Mouse (Mus musculus): ENCODE results near the gene Lef1. TPM values are rescaled to one million over a fixed set of nuclear protein-coding genes. Genes with fewer than 3 reads are reported as not detected.

The Lef1 gene
- polyA plus RNA-seq, 1 experiment from 2014 or later: 25.9 TPM

DNA sequence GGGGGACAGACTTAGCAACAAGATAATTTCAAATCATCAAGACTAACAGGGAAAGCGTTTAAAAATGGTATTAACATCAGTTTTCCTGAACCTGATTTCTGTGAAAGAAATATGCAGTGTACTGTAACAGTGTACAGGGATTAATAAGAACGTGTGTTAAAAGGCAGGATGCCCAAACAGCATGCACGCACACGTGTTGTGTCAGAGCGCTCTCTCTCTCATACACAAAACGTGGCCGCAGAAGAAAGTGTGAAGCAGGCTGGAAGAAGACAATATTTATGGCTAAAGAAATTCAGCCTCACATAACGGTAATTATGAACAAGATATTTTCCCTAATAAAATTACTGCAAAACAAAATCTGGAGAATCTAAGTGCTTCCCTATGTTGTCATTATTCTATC lies 4.9 kb upstream of the Lef1 start:
- no peak overlapping the region for H3K27ac ChIP-seq (replicated peaks; ENCODE audit: low read depth, low read length)
- peak overlapping the region; percentile 46 for H3K4me3 ChIP-seq (ENCODE audit: low read depth, low read length)
- H3K36me3 ChIP-seq (ENCODE audit: control insufficient read depth, insufficient read depth, low read length): no peaks in the 10 kb centered on the region
- 43% methylated on average over 8 of the region's 8 CpGs for WGBS
- no peak overlapping the region for H3K9ac ChIP-seq (ENCODE audit: low read depth, low read length)
- peak overlapping the region; percentile 93 for H3K4me2 ChIP-seq (ENCODE audit: low read depth, low read length)
- ATAC-seq (ENCODE audit: low read depth) (no peak), DNase-seq (ENCODE audit: low spot score) (no peak)
- peaks cover 14% of the 10 kb centered on the region for H3K4me1 ChIP-seq (ENCODE audit: control insufficient read depth, insufficient read depth, low read length)
- no peaks in the 10 kb centered on the region for H3K9me3 ChIP-seq (ENCODE audit: control insufficient read depth, low read length)
- peaks cover 54% of the 10 kb centered on the region for H3K27me3 ChIP-seq (replicated peaks; ENCODE audit: control insufficient read depth, insufficient read depth, low read length)

DNA sequence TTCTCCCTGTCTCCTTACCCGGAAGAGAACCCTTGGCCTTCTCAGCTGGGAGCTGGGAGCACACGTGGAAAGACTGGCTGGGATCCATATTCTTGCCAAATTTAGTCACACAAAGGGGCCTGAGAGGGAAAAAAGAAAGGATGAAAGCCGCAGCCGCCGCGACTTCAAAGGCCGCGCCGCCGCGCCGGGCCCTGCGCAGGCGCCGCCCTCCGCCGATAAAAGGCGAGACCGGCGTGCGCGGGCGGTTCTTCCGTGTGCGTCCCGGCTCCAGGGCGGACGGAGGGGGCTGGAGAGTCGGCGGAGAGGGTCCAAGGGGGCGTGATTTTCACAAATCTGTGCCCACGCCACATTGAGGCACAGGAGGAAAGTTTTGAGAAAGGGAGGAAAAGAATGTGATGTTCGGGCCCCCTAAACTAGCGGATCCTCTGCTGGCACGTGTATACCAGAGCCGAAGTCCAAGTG lies 4.3 kb upstream of the Lef1 start:
- Histone ChIP-seq H3K27ac (replicated peaks; ENCODE audit: low read depth, low read length) (peak overlapping the region; percentile 65), H3K9me3 (ENCODE audit: control insufficient read depth, low read length) (no peaks in the 10 kb centered on the region), H3K4me2 (ENCODE audit: low read depth, low read length) (peak overlapping the region; percentile 93), H3K36me3 (ENCODE audit: control insufficient read depth, insufficient read depth, low read length) (no peaks in the 10 kb centered on the region), H3K27me3 (replicated peaks; ENCODE audit: control insufficient read depth, insufficient read depth, low read length) (peaks cover 54% of the 10 kb centered on the region), H3K9ac (ENCODE audit: low read depth, low read length) (peak overlapping the region; percentile 58), H3K4me1 (ENCODE audit: control insufficient read depth, insufficient read depth, low read length) (peaks cover 14% of the 10 kb centered on the region), H3K4me3 (ENCODE audit: low read depth, low read length) (peak overlapping the region; percentile 46)
- 0% methylated on average over 34 of the region's 36 CpGs for WGBS
- peak; percentile 89 for DNase-seq (ENCODE audit: low spot score)
- ATAC-seq (ENCODE audit: low read depth): peak; percentile 67; the same call in 1 of the 2 replicates

DNA sequence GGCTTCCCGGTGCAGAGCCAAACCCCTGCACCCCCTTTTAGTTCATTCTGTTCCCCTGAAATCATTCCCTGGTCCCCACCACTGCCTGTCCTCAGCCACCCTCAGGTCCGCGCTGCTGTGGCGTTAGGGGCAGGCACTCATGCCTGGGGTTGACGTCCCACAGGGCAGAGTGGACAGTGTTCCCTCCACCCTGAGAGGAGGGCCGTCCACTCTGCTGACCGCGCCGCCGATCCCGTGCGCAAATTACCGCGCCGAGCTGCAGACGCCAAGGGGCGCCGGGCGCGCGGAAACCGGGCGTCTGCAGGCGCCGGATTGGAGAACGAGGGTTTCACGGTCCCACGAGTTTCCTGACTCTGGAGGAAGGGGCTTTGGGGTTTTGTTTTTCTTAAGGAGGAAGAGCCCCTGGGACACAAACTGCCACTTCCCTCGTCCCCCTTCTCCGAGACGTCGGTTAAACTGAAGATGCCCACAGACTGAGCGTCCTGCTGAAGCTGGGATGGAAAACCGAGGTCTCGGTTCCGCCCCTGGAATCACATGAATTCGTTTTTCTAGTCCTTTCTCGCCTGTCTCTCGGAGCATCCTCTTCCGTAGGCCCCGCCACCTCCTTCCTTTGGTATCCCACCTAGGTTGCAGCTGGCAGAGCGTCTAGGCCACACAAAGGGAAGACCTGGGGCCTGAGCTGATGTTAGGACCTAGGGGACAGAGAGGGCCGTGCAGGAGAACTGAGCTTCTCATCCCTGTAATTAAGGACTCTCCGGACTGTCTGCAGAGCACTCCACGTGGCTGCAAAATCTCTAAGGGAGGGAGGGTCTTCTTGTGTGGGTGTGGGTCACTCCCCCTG lies 3.6 kb upstream of the Lef1 start:
- Histone ChIP-seq H3K36me3 (ENCODE audit: control insufficient read depth, insufficient read depth, low read length) (no peaks in the 10 kb centered on the region), H3K4me2 (ENCODE audit: low read depth, low read length) (peak overlapping the region; percentile 93), H3K27me3 (replicated peaks; ENCODE audit: control insufficient read depth, insufficient read depth, low read length) (peaks cover 54% of the 10 kb centered on the region), H3K9ac (ENCODE audit: low read depth, low read length) (peak overlapping the region; percentile 58), H3K9me3 (ENCODE audit: control insufficient read depth, low read length) (no peaks in the 10 kb centered on the region), H3K4me3 (ENCODE audit: low read depth, low read length) (peak overlapping the region; percentile 46), H3K4me1 (ENCODE audit: control insufficient read depth, insufficient read depth, low read length) (peaks cover 14% of the 10 kb centered on the region), H3K27ac (replicated peaks; ENCODE audit: low read depth, low read length) (peak overlapping the region; percentile 65)
- ATAC-seq (ENCODE audit: low read depth) (no peak), DNase-seq (ENCODE audit: low spot score) (no peak)
- WGBS: under 1% methylated on average over 37 of the region's 45 CpGs

DNA sequence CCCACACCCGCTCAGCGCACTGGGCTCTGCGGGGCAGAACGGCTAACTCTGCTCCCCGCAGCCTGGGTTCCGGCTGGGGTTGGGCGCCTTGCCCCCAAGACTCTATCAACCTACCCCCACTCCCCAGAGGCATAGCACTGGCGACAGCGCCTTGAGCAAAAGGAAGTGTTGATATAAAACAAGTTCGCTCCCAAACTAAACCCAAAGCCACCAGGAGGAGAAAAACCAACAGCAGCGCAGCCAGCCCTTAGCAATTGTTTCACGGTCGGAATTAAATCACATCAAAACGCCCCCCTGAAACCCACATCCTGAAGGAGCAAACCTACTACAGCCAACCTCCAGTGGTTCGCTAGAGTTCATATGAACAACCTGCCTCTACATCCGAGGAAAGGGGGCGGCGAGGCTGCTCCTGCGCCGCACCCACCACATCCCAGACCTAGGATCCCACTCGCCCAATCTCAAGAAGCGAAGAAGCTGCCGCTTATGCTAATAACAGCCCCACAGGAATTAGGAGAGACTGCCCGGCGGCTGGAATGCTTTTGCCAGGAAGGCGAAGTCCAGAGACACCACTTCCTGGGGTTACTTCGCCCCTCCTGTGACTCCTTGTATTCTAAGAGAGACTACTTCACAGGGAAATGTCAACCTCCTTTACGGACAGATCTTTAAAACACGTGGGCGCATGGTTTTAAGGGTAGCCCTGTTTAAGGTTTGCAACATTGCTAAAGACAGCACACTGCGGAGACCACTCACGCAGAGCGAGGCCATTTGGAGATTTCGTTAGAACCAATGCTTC lies 2.8 kb upstream of the Lef1 start:
- Histone ChIP-seq H3K9me3 (ENCODE audit: control insufficient read depth, low read length) (no peaks in the 10 kb centered on the region), H3K36me3 (ENCODE audit: control insufficient read depth, insufficient read depth, low read length) (no peaks in the 10 kb centered on the region), H3K4me2 (ENCODE audit: low read depth, low read length) (peak overlapping the region; percentile 93), H3K27ac (replicated peaks; ENCODE audit: low read depth, low read length) (peak overlapping the region; percentile 65; the same call in 1 of the 2 replicates), H3K27me3 (replicated peaks; ENCODE audit: control insufficient read depth, insufficient read depth, low read length) (peaks cover 54% of the 10 kb centered on the region), H3K4me3 (ENCODE audit: low read depth, low read length) (peak overlapping the region; percentile 46), H3K4me1 (ENCODE audit: control insufficient read depth, insufficient read depth, low read length) (peaks cover 14% of the 10 kb centered on the region), H3K9ac (ENCODE audit: low read depth, low read length) (peak overlapping the region; percentile 58; the same call in 1 of the 2 replicates)
- DNase-seq (ENCODE audit: low spot score): no peak
- WGBS: 3% methylated on average over 34 of the region's 34 CpGs
- ATAC-seq (ENCODE audit: low read depth): no peak

DNA sequence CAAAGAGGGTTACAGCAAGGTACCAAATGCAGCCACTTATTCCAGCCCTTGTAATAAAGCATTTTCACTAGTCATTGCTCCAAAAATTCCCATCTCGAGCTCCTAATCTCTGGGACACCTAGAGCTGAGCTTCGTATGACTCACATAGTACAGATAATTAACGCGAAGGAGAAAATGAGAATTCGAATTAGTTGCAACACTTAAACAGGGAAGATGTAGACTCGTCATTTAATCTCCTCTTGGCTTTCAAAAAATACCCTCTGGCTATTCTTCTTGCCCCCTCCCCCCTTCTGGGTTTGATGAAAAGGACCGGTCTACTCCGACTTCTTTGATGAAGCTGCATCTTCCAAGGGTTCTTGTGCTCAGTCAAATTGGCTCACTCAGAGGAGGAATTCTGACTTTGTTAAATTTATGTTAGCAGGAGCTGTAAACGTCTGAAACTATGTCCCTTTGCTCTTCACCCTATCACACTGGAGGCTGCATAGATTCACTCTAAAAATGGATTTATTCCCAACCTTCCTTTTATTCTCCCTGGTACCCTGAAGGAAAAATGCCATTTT lies 2.1 kb upstream of the Lef1 start:
- Histone ChIP-seq H3K9me3 (ENCODE audit: control insufficient read depth, low read length) (no peaks in the 10 kb centered on the region), H3K4me2 (ENCODE audit: low read depth, low read length) (peak overlapping the region; percentile 93), H3K27me3 (replicated peaks; ENCODE audit: control insufficient read depth, insufficient read depth, low read length) (peaks cover 52% of the 10 kb centered on the region), H3K9ac (ENCODE audit: low read depth, low read length) (no peak overlapping the region), H3K4me3 (ENCODE audit: low read depth, low read length) (peak overlapping the region; percentile 46; the same call in 1 of the 2 replicates), H3K27ac (replicated peaks; ENCODE audit: low read depth, low read length) (no peak overlapping the region), H3K4me1 (ENCODE audit: control insufficient read depth, insufficient read depth, low read length) (peaks cover 16% of the 10 kb centered on the region), H3K36me3 (ENCODE audit: control insufficient read depth, insufficient read depth, low read length) (no peaks in the 10 kb centered on the region)
- DNase-seq (ENCODE audit: low spot score) (no peak), ATAC-seq (ENCODE audit: low read depth) (no peak)
- 6% methylated on average over 9 of the region's 9 CpGs for WGBS

DNA sequence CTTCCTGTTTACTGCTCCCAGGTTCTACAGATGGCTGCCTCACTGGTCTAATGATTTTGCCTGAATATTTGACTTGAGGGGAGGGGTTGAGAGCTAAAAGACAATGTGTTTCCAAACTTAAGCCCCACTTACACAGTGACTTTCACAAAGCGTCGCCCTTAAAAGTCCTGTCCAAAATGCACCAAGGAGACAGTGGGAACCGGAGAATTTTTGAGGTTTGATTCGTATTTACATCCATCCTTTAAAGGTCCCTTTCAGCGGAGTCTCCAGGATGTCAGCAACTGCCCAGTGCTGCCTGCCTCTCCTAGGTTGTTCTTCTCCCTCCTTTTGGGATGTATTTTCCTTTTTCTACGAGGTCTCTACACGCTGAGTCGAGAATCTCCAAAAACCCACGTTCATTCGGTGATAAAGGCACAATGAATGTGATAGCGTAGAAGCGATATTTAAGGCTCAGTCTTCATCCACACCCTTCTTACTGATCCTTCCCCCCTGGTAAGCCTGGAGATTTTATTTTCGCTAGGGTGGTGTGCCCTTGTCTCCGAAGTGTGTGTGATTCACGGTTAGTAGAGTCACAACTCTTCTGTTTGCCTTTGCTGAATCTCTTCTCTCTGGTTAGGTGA lies 1.1 kb upstream of the Lef1 start:
- H3K9ac ChIP-seq (ENCODE audit: low read depth, low read length): 0 out of 2 replicates have a peak overlapping the region, but pooled peaks have one; percentile 22
- DNase-seq (ENCODE audit: low spot score): no peak
- H3K36me3 ChIP-seq (ENCODE audit: control insufficient read depth, insufficient read depth, low read length): no peaks in the 10 kb centered on the region
- H3K4me1 ChIP-seq (ENCODE audit: control insufficient read depth, insufficient read depth, low read length): peaks cover 24% of the 10 kb centered on the region
- H3K9me3 ChIP-seq (ENCODE audit: control insufficient read depth, low read length): no peaks in the 10 kb centered on the region
- peaks cover 43% of the 10 kb centered on the region for H3K27me3 ChIP-seq (replicated peaks; ENCODE audit: control insufficient read depth, insufficient read depth, low read length)
- ATAC-seq (ENCODE audit: low read depth): no peak
- peak overlapping the region; percentile 71 for H3K4me3 ChIP-seq (ENCODE audit: low read depth, low read length)
- H3K4me2 ChIP-seq (ENCODE audit: low read depth, low read length): peak overlapping the region; percentile 86
- H3K27ac ChIP-seq (replicated peaks; ENCODE audit: low read depth, low read length): no peak overlapping the region
- 2% methylated on average over 15 of the region's 15 CpGs for WGBS

DNA sequence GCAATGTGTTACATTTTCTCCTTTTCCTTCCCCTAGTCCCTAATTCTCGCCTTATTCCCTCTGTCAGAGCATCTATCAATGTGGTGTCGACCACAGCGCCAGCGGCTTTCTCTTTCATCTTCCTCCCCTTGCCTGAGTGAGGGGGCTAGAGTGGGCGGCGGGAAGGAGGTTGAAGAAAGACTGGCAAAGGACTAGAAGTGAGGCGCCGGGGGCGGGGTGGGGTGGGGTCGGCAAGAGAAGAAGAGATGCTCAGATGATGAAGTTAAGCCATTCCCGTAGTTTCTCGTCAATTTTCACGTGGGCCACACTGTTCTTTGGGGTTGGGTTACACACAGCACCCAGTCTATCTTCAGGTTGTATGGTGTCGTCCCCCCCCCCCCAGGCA lies 593 bp upstream of the Lef1 start:
- no peak for DNase-seq (ENCODE audit: low spot score)
- ATAC-seq (ENCODE audit: low read depth): no peak
- 0% methylated on average over 13 of the region's 14 CpGs for WGBS

More for the DNA sequence above, 593 bp upstream of the Lef1 start:
- Histone ChIP-seq H3K9me3 (ENCODE audit: control insufficient read depth, low read length) (no peaks in the 10 kb centered on the region), H3K4me2 (ENCODE audit: low read depth, low read length) (peak overlapping the region; percentile 86), H3K36me3 (ENCODE audit: control insufficient read depth, insufficient read depth, low read length) (no peaks in the 10 kb centered on the region), H3K4me3 (ENCODE audit: low read depth, low read length) (peak overlapping the region; percentile 71), H3K27ac (replicated peaks; ENCODE audit: low read depth, low read length) (peak overlapping the region; percentile 72; the same call in 1 of the 2 replicates), H3K9ac (ENCODE audit: low read depth, low read length) (peak overlapping the region; percentile 85), H3K4me1 (ENCODE audit: control insufficient read depth, insufficient read depth, low read length) (peaks cover 26% of the 10 kb centered on the region), H3K27me3 (replicated peaks; ENCODE audit: control insufficient read depth, insufficient read depth, low read length) (peaks cover 41% of the 10 kb centered on the region)

All from embryonic facial prominence, embryonic 14.5 days (tissue).